Mouse (Mus musculus) MEL-GATA-1-ER (cell line): Measurements from ENCODE around the gene Ss18l1.

Source experiments
- DNase-seq: peaks from one replicate; pipeline ENCODE4 v3.0.0-alpha.2; 2012; ENCODE audit warnings: low read depth; ENCODE audit errors: extremely low read depth

Ss18l1 gene

DNA sequence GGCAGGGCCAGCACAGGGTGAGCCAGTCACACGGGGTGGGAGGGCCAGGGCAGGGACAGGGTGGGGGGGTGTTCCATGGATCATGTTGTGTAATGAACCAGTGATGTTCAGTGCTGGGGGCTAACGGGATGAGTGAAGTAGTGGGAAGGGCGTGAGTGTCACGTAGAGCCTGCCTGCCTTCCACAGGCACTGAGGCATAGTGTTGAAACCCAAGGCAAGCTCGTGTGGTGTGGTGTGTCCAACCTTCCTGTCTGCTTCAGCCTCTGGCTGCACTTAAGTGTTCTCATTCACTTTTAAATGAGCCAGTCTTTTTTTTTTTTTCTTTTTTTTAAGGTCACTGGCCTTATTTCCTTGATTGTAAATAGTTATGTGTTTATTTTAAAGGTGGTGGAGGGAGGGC lies 7.6 kb upstream of the Ss18l1 start:
- no peak for DNase-seq

DNA sequence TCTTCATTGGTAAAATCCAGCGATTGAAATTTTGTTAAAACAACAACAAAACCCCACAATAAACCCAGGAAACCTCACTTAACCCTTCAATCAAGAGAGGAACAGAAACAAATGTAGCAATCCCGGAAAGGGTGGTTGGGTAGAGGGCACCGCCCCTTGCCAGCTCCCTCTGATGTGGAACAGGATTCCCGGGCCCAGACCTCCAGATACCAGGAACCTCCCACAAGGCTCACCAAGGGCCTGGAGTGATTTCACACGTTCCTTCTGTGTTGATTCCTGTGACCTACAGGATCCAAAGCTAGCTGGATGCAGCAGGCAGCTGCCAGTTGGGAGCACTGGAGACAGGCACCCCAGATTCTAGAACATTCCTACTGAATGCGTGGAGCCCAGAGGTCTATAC lies 1.9 kb upstream of the Ss18l1 start:
- no peak for DNase-seq

DNA sequence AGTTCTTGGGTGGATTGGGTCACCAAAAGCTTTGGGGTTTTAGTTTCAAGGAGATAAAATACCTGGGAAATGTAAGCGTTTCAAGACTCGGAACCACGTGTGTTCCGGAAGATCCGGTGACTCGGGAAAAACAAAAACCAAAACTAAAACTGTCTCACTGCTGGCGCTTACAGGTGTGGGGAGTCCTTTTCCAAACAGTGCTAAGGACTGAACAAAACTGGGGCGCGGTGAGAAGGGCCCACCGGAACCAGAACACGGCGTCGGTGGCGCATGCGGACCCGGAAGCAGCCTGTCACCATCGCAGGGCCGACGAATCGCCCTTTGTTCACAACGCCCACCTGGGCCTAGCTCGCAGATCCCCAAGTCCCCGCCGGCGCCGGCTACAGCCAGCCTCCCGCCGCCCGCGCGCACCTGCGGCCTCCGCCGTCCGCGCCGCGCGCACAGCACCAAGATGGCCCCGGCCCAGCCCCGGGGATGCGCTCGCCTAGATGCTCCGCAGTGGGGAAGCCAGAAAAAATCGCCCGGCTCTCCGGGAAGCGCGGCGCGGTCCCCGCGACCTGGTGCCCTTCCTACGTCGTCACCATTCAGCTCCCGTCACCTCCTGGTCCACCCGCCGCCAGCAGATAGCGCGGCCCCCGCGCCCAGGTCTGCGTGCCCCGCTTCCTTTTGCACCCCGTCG lies 593 bp upstream of the Ss18l1 start:
- no peak for DNase-seq

DNA sequence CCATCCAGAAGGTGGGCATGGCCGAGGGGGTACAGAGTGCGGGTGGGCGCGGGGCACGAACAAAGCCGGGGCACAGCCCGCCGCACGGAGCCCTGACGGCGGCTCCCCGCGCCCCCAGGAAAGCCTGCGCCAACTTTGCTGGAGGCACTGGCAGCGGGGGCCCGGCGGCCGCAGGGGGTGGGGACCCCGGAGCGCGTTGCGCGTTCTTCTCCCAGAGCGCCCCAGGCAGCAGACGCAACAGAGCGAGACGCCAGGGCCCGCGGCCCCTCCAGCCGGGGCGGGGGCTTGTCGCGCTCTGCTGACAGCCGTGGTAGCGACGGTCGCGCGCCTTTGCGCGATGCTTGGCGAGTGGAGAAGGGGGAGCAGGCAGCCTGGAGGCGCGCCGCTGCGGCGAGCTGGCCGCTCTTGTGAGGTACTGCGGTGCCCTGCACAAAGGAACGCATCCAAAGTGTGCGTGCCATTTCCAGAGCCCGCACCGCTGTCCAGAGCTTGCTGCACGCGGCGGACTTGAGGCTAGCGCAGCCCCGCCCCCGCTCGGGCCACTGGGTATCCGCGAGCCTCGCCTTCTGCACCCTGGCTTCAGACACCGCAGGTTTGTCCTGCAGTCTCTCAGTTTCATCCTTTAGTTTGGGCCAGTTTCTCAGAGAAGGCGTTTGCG lies 678 bp downstream of the Ss18l1 start:
- no peak for DNase-seq

DNA sequence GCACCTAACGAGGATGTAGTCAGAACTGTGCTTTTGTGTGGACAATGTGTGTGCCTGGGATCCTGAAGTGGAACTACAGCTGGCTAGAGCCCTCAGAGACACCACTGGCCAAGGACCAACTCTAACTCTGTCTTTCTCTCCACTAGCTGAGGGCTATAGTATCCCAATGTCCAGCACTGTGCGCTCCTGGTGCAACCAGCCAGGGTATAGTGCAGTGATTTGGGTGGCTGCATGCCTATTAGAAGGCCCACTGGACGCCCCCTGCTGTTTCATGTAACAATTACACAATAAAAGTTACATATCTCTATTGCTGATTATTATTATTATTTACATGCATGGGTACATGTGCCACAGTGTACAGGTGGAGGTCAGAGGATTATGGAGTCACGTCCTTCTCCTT lies 3.0 kb downstream of the Ss18l1 start:
- no peak for DNase-seq

DNA sequence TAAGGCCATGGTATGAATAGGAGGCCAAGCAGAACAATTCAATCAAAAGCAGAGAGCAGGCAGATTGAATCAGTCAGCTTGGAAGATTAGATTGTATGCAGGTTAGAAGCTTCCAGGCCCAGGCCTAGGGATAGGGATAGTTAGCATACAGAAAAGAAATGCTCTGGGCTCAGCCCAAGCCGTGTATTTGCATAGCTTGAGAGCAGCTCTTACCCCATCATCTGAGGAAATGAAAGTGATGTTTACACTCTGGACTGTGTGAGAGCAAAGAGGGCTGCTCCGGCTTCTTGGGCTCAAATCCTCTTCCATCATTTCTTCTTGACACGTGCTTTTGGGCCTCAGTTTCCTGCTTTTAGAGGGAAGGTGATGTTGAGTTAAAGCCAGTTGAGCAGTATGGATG lies 5.3 kb downstream of the Ss18l1 start:
- no peak for DNase-seq

DNA sequence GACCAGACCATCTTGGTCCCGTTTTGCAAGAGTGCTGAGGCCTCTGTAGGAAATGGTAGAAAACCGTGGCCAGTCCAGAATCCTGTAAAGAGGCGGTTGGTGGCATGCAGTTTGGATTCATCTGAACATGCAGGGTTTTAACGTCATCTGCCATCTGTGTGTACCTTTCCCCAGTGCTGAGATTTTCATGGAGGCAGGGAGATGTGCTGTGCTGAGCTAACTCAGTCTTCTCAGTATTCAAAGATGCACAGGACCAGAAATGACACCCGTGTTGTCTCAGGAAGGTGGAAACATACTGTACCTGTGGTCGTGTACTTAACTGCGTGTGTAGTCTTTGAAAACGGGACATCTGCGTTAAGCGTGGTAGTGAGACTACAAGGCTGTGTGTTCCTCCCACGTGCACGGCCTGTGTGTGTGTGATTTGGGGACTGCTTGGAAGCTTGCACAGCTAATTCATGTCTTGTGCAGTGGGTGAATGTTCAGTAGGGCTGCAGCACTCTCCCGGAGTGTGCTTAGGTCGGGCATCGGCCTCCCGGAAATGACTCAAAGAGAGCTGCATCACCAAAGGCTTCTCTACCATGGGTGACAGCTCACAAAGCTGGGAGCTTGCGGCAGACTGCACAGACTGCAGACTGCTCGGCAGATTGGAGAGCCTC lies 5.8 kb downstream of the Ss18l1 start:
- DNase-seq: no peak

DNA sequence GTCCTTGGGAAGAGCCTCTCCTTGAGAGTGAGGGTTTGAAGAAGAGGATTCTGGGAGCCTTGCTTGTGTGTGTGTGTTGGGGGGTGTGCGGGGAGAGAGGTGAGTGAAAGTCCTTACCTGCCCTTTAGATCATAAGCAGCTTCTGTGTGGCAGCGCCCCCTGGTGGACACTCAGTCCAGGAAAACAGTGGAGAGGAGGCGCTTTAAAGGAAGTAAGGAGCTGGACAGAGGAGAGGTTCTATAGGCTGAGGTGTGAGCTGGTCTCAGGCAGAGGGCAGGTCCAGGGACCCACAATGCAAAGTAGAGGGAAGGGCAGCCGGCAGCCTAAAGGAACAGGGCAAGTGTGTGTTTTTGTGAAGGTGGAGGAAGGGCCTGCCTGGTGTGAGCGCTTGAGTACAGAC lies 8.7 kb downstream of the Ss18l1 start:
- DNase-seq: no peak

DNA sequence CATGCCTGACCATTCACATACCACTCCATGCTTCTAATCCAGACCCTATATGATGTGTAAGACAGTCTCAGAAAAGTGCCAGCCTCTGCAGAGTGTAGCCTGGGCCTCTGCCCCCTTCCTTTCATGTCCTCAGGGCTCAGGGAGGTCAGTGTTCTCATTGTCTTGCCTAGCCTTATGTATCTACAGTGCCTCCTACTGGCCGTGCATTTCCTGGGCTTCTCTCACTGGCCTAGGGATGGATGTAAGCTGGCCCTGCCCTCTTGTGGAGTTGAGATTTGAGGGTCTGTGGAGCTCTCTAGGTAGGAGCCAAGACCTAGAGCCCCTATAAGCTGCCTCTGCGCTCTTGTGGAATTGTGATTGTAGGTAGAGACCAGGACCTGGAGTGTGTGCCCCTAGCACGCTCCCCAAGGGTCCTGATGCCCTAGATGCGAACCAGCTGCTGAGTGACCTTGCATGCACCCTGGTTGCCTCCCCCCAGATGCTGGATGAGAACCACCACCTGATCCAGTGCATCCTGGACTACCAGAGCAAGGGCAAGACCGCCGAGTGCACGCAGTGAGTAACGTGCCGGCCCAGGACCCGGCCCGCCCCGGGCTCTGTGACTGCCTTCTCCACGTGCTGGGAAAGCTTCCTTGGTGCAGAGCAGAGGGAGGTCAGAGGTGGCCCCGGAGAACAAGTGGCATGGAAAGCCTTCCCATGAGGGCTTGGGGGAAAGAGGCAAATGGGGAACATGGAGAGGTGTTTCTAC lies 9.9 kb downstream of the Ss18l1 start:
- no peak for DNase-seq

DNA sequence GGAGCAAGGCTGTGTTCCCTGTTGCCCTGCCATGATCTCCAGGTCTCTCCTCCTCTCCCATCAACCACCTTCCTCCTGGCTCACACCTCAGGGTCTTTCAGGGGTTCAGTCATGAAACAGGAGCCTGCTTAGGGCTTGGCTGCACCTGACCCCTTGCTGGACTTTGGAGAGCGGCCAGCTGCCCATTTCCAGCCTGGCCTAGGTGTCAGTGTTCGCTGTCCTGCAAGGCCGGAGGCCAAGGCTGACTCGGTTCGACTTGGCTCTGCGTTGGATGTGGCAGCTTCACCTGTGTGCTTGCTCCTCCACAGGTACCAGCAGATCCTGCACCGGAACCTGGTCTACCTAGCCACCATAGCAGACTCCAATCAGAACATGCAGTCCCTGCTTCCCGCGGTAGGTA lies 10.7 kb downstream of the Ss18l1 start:
- no peak for DNase-seq

DNA sequence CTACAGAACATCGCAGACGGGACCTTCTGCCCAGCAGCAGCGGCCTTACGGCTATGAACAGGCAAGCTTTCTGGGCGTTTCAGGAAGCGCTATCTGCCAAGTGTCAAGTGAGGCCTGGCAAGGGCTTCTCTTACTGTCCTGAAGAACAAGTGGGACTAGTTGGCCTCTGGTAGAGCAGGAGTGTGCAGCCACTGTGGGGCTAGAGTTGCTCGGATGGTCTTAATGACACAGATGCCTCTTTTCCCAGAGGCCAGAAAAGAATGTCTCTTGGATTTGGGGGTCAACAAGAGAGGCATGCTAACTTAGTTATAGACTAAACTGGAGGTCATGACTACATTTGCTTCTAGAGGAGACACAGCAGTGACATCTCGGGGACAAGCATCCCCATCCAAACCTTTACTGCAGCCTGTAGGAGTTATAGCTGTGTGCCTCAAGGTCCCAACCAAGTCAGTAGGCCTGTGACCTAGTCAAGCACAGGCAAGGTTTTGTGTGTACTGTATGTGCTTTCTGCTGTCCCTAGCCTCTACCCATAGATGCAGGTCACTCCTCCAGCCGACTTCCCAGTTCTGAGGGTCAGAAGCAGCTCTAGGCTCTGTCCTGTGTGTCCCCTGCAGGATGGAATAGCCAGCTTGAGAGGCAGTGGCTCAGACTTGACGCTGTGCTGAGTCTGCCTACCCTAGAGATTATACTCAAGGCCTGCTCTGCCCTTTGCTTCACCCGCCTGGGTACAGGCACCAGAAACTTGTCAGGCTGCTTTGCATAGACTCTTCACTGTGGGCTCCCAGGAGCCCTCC lies 21.2 kb downstream of the Ss18l1 start:
- no peak for DNase-seq

DNA sequence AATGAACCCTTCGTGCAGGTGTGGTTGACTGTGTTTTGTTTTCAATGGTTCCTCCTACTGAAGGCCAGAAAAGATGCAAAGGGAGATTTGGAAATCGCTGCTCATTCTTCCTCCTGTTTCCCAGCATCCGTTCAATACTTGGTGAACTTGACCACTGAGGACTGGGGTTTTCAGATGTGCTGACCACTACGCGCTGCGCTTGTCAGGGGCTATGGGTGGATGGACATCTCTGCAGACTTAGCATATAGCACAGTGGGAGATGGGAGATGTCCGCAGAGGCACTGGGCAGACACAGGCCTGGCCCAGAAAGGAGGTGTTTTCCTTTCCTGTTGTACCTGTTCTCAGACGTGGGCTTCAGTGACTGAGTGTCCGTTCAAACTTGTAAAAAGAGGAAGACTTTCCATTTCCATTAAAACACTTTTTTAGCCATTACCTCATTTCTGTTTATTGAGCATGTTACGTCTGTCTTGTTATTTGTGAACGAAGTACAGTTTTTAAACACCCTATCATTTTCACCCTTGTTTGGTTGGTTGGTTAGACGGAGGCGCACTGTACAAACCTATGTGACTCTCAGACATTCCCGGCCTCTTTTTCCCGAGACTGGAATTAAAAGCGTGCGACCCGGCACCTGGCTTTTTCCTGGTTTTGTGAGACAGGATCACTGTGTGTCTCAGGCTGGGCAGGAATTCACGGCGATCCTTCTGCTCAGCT lies 27.6 kb downstream of the Ss18l1 start:
- DNase-seq: no peak

DNA sequence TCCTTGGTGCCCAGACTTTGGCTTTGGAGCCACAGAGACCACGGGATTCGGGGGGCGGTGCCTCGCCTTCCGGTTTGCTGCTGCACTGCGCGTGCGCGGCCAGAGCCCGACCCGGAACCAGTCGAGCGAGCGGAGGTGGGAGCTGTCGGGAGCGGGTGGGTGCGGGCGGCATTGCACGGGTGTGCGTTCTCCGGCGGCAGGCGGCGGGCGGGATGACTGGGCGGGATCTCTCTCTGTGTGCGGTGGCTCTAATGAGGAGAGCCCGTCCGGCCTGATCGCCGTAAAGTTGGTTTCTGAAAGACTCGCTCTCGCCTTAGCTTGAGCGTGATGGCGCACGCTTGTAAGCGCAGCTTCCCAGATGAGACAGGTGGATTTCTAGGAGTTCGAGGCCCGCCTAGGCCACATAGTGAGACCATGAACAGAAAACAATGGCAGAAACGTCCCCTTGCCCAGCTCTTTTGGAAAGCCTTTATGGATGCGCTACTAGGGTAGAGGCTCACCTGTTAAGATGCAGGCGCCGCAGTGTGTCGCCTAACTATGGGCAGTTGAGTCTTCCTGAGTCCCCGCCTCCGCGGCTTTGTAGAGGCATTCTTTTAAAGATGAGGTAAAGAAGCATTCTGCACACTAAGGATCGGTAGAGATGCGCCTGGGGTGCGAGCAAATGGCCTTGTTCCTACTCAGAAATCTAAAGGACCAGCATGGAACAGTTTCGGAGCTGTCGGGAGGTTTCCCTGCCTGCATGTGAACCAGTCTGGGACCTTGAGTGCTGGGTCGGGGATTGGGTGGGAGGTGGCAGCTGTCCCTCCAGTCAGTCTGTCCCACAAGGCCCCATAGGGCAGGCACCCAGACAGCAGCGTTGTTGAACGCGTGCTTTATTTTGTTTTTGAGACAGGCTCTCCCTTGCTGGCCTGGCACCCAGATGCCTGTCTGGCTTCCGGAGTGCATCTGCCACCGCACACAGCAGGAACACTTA lies 28.5 kb downstream of the Ss18l1 start, which contains the start of gene Mtg2:
TSS of gene Mtg2 (plus strand) at position 108 of the 973 bp plus-strand sequence.
- DNase-seq: peak; percentile 60

DNA sequence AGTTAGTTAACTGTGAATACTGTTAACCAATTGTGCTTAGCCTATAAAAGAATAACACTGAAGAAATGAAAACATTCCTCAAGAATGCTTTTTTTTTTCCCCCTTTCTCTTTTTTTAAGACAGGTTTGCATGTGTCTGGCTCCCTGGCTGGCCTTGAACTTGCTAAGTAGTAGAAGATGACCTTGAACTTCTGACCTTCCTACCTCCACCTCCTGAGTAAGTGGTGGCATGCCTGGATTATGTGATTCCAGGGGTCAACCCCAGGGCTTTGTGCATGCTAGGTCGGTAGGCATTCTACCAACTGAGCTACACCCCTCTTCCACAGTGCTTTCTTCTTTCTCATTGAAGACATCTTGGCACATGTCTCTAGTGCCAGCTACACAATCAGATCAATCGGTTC lies 29.4 kb downstream of the Ss18l1 start:
- no peak for DNase-seq

DNA sequence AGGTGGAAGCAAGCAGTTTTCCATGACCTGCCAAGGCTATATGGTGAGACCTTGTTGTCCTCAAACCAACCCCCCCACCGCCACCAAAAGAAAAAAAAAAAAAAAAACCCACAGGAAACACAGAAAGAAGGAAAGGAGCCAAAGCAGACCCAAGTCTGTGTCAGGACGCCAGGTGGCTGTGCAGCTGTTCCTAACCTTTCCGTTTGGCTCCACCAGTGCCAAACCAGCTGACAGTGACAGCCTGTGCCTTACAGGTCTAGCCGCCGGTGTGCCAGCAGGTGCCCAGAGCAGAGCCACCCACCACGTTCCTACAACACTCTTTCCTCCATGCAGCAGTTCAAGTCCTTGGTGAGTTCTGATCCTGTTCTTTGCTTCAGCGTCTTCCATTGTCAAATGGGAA lies 30.6 kb downstream of the Ss18l1 start:
- no peak for DNase-seq

DNA sequence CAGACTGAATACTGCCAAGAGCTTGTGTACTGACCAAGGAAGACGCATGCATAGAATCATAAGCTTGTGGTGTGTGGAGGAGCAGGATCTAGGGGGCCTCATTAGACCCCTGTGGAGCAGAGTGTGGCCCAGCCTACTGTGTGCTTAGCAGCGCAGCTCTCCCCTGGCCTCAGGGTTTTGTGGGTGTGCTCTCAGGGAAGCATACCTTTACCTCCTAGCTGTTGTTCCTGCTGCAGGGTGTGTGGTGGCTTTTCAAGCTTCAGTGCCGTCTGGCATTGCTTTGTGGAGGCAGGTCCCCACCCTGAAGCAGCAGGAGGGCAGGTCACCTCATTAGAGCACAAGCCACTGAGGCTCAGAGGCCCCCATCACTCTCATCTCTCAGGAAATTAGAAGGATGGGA lies 35.3 kb downstream of the Ss18l1 start:
- no peak for DNase-seq

DNA sequence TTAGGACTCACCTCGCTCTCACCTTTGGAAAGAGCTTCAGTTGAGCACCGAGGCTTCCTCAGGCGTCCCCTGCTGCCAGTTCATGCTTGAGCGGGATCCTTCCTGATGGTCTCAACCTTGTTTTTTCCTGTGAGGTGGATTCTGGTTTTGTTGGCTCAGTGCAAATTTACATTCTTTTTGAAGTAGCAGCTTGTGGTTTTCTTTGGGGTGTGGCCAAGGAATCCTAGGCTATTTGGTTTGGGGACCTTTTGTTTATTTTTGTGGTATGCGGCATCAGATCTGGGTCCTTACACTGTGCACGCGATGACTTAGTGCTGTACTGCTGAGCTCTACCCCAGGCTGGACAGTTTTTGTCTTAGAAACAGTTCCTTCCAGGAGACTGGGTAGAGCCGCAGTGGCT lies 38.4 kb downstream of the Ss18l1 start:
- DNase-seq: no peak

DNA sequence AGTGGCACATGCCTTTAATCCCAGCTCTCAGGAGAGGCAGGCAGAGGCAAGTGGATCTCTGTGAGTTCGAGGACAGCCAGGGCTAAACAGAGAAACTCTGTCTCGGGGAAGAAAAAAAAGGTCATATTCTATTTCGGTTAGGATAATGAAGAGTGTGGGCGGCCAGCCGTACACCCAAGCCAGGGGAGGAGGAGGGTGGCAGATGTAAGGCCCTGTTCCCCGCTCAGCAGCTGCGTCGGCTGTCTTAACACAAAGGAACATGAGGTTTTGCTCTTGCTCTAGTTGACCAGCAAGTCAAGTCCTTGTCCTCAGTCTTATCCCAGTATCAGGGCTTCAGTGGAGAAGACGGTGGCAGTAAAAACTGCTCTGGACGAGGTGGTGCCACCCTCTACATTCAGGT lies 40.8 kb downstream of the Ss18l1 start:
- DNase-seq: no peak

DNA sequence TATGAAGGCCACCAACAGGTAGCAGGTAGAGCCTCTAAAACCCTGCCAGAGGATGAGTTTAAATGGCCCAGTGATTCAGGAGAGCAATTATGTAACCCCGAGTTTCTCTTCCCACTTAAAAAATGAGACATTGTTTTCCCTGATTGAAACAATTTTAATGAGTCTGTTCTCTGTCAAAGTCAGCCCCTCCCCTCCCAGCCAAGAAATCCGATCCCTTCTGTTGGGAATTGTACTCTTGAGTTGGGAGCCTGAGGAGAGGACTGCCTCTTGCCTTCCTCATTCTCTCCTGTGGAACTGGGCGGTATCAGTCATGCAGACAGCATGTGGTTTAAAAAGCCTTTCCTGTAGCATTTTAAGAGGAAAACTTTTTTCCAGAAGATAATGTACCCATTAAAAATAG lies 42.3 kb downstream of the Ss18l1 start:
- no peak for DNase-seq
